Mouse (Mus musculus): Measurements from ENCODE around the gene Tbx19. TPM values are rescaled to one million over a fixed set of nuclear protein-coding genes. Genes with fewer than 3 reads are reported as not detected.
A peak's percentile ranks its signal among the peaks of the same experiment; 100 is the strongest.

The Tbx19 gene
- polyA plus RNA-seq, 1 experiment = not detected

- TF ChIP-seq CTCF (IDR thresholded peaks at IDR 0.05; ENCODE audit: low read depth, low read length) (no peak), EP300 (IDR thresholded peaks at IDR 0.05; ENCODE audit: insufficient read depth, low read depth, low read length) (no peak), POLR2A (IDR thresholded peaks at IDR 0.05; ENCODE audit: insufficient read depth, low read length) (no peak)
- Histone ChIP-seq H3K4me3 (ENCODE audit: low read depth, low read length) (no peak overlapping the region), H3K9ac (ENCODE audit: low read depth, poor library complexity, severe bottlenecking) (no peak overlapping the region), H3K36me3 (ENCODE audit: control insufficient read depth, insufficient read depth, low read length, poor library complexity, severe bottlenecking) (peaks cover 3% of the 10 kb centered on the region), H3K27me3 (ENCODE audit: control insufficient read depth, insufficient read depth, low read length, poor library complexity, severe bottlenecking) (no peaks in the 10 kb centered on the region), H3K27ac (ENCODE audit: insufficient read depth, low read length) (no peak overlapping the region), H3K9me3 (replicated peaks; ENCODE audit: control insufficient read depth, insufficient read depth, low read length, poor library complexity, severe bottlenecking) (no peaks in the 10 kb centered on the region), H3K4me1 (ENCODE audit: control insufficient read depth, insufficient read depth, low read length) (no peaks in the 10 kb centered on the region)
Observed at GRCm38 (mm10) chr1:165178075-165178474, 17.5 kb upstream of the Tbx19 start.

GRCm38 (mm10) chr1:165174059-165174616 is 13.6 kb upstream of the Tbx19 start:
- Histone ChIP-seq H3K36me3 (ENCODE audit: control insufficient read depth, insufficient read depth, low read length, poor library complexity, severe bottlenecking) (peaks cover 3% of the 10 kb centered on the region), H3K4me1 (ENCODE audit: control insufficient read depth, insufficient read depth, low read length) (no peaks in the 10 kb centered on the region), H3K9ac (ENCODE audit: low read depth, poor library complexity, severe bottlenecking) (no peak overlapping the region), H3K4me3 (ENCODE audit: low read depth, low read length) (no peak overlapping the region), H3K27me3 (ENCODE audit: control insufficient read depth, insufficient read depth, low read length, poor library complexity, severe bottlenecking) (no peaks in the 10 kb centered on the region), H3K27ac (ENCODE audit: insufficient read depth, low read length) (no peak overlapping the region), H3K9me3 (replicated peaks; ENCODE audit: control insufficient read depth, insufficient read depth, low read length, poor library complexity, severe bottlenecking) (peaks cover 5% of the 10 kb centered on the region; the same call in 1 of the 2 replicates)
- TF ChIP-seq POLR2A (IDR thresholded peaks at IDR 0.05; ENCODE audit: insufficient read depth, low read length) = no peak
- TF ChIP-seq EP300 (IDR thresholded peaks at IDR 0.05; ENCODE audit: insufficient read depth, low read depth, low read length) = no peak
- TF ChIP-seq CTCF (IDR thresholded peaks at IDR 0.05; ENCODE audit: low read depth, low read length) = no peak

DNA sequence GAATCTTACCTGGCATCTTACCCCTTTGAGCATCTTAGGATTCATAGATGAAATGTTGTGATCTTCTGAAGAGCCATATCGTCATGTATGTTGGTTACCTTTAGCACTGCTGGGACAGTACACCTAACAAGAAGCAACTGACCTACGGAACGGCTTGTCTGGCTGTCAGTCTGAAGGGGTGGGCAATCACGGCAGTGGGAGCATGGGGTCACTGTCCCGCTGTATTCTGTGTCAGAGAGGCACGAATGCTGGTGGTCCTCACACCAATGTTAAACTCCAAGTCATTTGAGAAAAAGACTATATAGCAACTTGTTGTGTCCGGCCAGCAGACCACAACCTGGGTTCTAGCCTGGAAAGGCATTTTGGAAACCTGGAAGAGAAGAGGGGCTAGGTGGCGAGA is 10.7 kb upstream of the Tbx19 start:
- H3K27ac ChIP-seq (ENCODE audit: insufficient read depth, low read length) = peak overlapping the region; percentile 38
- no peaks in the 10 kb centered on the region for H3K27me3 ChIP-seq (ENCODE audit: control insufficient read depth, insufficient read depth, low read length, poor library complexity, severe bottlenecking)
- H3K9ac ChIP-seq (ENCODE audit: low read depth, poor library complexity, severe bottlenecking) = no peak overlapping the region
- no peaks in the 10 kb centered on the region for H3K4me1 ChIP-seq (ENCODE audit: control insufficient read depth, insufficient read depth, low read length)
- peaks cover 5% of the 10 kb centered on the region; the same call in 1 of the 2 replicates for H3K9me3 ChIP-seq (replicated peaks; ENCODE audit: control insufficient read depth, insufficient read depth, low read length, poor library complexity, severe bottlenecking)
- no peaks in the 10 kb centered on the region for H3K36me3 ChIP-seq (ENCODE audit: control insufficient read depth, insufficient read depth, low read length, poor library complexity, severe bottlenecking)
- no peak overlapping the region for H3K4me3 ChIP-seq (ENCODE audit: low read depth, low read length)
- TF ChIP-seq EP300 (IDR thresholded peaks at IDR 0.05; ENCODE audit: insufficient read depth, low read depth, low read length) (no peak), CTCF (IDR thresholded peaks at IDR 0.05; ENCODE audit: low read depth, low read length) (no peak), POLR2A (IDR thresholded peaks at IDR 0.05; ENCODE audit: insufficient read depth, low read length) (no peak)

DNA sequence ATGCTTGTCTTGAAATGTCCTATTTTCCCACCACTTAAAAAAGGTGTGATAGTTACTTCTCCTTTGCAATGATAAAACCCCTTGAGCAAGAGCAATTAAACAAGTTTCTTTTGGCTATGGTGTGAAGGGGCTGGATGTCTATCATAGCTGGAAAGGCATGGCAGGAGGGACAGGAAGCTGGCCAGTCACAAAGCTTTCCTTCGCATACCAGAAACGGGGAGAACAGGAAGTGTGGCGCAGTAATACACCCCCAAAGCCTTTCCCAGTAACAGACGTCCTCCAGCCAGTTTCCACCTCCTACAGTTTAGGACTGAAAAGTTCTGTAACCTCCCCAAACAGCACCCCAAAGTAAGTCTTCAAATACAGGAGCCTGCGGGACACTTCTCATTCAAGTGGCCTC is 9.6 kb upstream of the Tbx19 start:
- TF ChIP-seq CTCF (IDR thresholded peaks at IDR 0.05; ENCODE audit: low read depth, low read length) (no peak), EP300 (IDR thresholded peaks at IDR 0.05; ENCODE audit: insufficient read depth, low read depth, low read length) (no peak), POLR2A (IDR thresholded peaks at IDR 0.05; ENCODE audit: insufficient read depth, low read length) (no peak)
- peaks cover 5% of the 10 kb centered on the region; the same call in 1 of the 2 replicates for H3K9me3 ChIP-seq (replicated peaks; ENCODE audit: control insufficient read depth, insufficient read depth, low read length, poor library complexity, severe bottlenecking)

GRCm38 (mm10) chr1:165169462-165169861 is 8.9 kb upstream of the Tbx19 start:
- peaks cover 5% of the 10 kb centered on the region; the same call in 1 of the 2 replicates for H3K9me3 ChIP-seq (replicated peaks; ENCODE audit: control insufficient read depth, insufficient read depth, low read length, poor library complexity, severe bottlenecking)
- TF ChIP-seq CTCF (IDR thresholded peaks at IDR 0.05; ENCODE audit: low read depth, low read length) = no peak
- TF ChIP-seq POLR2A (IDR thresholded peaks at IDR 0.05; ENCODE audit: insufficient read depth, low read length) = no peak
- no peak for TF ChIP-seq EP300 (IDR thresholded peaks at IDR 0.05; ENCODE audit: insufficient read depth, low read depth, low read length)
- H3K27me3 ChIP-seq (ENCODE audit: control insufficient read depth, insufficient read depth, low read length, poor library complexity, severe bottlenecking) = no peaks in the 10 kb centered on the region
- no peaks in the 10 kb centered on the region for H3K36me3 ChIP-seq (ENCODE audit: control insufficient read depth, insufficient read depth, low read length, poor library complexity, severe bottlenecking)
- H3K4me3 ChIP-seq (ENCODE audit: low read depth, low read length) = no peak overlapping the region
- no peaks in the 10 kb centered on the region for H3K4me1 ChIP-seq (ENCODE audit: control insufficient read depth, insufficient read depth, low read length)
- no peak overlapping the region for H3K9ac ChIP-seq (ENCODE audit: low read depth, poor library complexity, severe bottlenecking)
- H3K27ac ChIP-seq (ENCODE audit: insufficient read depth, low read length) = no peak overlapping the region

More for the DNA sequence above, 9.6 kb upstream of the Tbx19 start:
- Histone ChIP-seq H3K4me3 (ENCODE audit: low read depth, low read length) (no peak overlapping the region), H3K27me3 (ENCODE audit: control insufficient read depth, insufficient read depth, low read length, poor library complexity, severe bottlenecking) (no peaks in the 10 kb centered on the region), H3K4me1 (ENCODE audit: control insufficient read depth, insufficient read depth, low read length) (no peaks in the 10 kb centered on the region), H3K36me3 (ENCODE audit: control insufficient read depth, insufficient read depth, low read length, poor library complexity, severe bottlenecking) (no peaks in the 10 kb centered on the region), H3K27ac (ENCODE audit: insufficient read depth, low read length) (no peak overlapping the region), H3K9ac (ENCODE audit: low read depth, poor library complexity, severe bottlenecking) (no peak overlapping the region)

DNA sequence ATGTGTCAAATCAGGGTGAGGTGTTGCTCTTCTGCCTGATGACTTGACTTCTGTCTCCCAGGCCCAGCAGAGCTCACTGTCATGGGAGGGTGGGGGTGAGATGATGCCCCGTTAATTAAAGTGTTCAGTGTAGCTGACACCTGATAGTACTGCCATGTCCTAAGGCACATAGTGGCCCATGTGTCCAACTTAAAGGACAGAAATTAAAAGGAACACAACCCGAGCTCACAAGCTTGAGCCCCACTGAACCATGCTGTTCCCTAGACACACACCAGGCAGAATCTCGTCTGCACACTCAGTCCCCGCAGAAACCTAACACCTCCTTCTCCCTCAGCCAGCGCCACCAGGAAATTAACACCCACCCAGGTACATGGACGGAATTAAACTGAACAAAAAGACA is 4.3 kb upstream of the Tbx19 start:
- Histone ChIP-seq H3K27ac (ENCODE audit: insufficient read depth, low read length) (no peak overlapping the region), H3K9me3 (replicated peaks; ENCODE audit: control insufficient read depth, insufficient read depth, low read length, poor library complexity, severe bottlenecking) (0 out of 2 replicates have a peak, but pooled peaks cover 3% of the 10 kb centered on the region), H3K27me3 (ENCODE audit: control insufficient read depth, insufficient read depth, low read length, poor library complexity, severe bottlenecking) (no peaks in the 10 kb centered on the region), H3K36me3 (ENCODE audit: control insufficient read depth, insufficient read depth, low read length, poor library complexity, severe bottlenecking) (no peaks in the 10 kb centered on the region), H3K9ac (ENCODE audit: low read depth, poor library complexity, severe bottlenecking) (no peak overlapping the region), H3K4me3 (ENCODE audit: low read depth, low read length) (no peak overlapping the region), H3K4me1 (ENCODE audit: control insufficient read depth, insufficient read depth, low read length) (no peaks in the 10 kb centered on the region)
- TF ChIP-seq POLR2A (IDR thresholded peaks at IDR 0.05; ENCODE audit: insufficient read depth, low read length) = no peak
- no peak for TF ChIP-seq EP300 (IDR thresholded peaks at IDR 0.05; ENCODE audit: insufficient read depth, low read depth, low read length)
- TF ChIP-seq CTCF (IDR thresholded peaks at IDR 0.05; ENCODE audit: low read depth, low read length) = no peak
